Mouse (Mus musculus): ENCODE data around the gene Sgk2. TPM values are rescaled to one million over a fixed set of nuclear protein-coding genes. Genes with fewer than 3 reads are reported as not detected.

Sgk2 gene
- 1 to 10 TPM in 1 of 2 experiments, under 1 TPM in 1; 0.55 to 1.1 TPM for total RNA-seq (2021)
- long read RNA-seq, experiment 1, partial matches to known transcripts, result 3 of 5 reads
- long read RNA-seq, experiment 1, other reads (novel, unspliced or antisense), result 2 of 5 reads
- long read RNA-seq, experiment 2, result 0 reads

GRCm38 (mm10) chr2:162987218-162987617, at the start of gene Sgk2:
Gene Sgk2, plus strand, starts transcription at chr2:162987330.
- DNase-seq (ENCODE audit: low spot score in 2 of 2), result no peak
- intact Hi-C loops (cut with DNase I), result no loop called here

DNA sequence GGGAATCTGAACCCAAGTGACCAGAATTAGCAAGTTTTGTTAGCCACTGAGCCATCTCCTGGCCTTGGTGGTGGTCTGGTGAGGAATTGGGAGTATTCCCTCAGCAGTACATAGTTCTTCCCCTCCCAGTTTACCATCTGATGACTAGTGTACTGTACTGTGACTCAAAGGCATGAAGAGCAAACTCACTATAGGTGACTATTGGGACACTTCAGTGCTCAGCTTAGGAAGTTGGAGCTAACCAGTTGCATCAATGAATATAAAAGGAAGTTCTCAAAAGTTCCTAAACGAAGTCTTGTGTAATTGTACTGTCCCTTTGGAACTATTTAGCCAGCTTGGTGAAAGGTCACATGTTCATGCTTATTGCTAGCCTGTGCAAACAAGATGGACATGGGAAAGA, 47.6 kb upstream of the Sgk2 start:
- intact Hi-C loops (cut with DNase I), result no loop called here
- DNase-seq (ENCODE audit: low spot score in 2 of 2), result no peak

DNA sequence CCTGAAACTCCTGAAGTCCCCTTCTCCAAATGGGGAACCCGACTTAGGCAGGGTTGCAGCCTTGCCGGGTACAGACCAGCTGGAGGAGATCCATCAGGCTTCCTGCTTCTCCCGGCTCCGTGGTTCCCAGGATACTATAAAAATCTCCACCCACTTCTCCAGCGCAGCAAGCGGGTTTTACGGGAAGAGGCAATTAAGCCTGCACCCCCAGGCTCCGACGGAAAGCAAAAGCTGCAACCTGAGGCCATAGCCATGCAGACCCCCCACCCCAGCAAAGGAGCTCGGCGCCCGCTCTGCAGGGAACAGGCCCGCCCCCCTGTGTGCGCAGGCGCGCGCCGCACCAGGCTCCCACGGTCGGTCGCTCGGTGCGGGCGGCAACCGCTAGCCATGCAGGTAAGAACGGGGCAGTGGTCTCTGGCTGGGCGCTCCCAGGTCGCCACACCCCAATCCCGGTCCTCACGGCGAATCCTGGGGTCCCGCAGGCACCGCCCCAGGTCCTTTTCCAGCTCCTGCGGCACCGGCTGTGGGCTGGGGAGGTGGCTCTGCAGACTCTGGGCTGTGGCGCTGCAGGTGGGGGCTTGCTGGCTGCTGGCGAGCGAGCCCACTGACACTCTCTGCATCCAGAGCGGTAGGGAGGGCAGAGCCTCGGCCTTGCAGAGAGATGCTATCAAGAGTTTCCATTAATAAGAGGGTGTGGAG, 43.8 kb upstream of the Sgk2 start, which contains the start of gene L3mbtl1:
L3mbtl1 (plus strand) TSS at position 325 of the 699 bp plus-strand sequence.
- intact Hi-C loops (cut with DNase I), result loop anchor here (10.0 kb wide), 1 partner anchor 472 kb away; no protein-coding TSS in a partner anchor
- peak; percentile 45 to 57 for DNase-seq (ENCODE audit: low spot score in 2 of 2)

DNA sequence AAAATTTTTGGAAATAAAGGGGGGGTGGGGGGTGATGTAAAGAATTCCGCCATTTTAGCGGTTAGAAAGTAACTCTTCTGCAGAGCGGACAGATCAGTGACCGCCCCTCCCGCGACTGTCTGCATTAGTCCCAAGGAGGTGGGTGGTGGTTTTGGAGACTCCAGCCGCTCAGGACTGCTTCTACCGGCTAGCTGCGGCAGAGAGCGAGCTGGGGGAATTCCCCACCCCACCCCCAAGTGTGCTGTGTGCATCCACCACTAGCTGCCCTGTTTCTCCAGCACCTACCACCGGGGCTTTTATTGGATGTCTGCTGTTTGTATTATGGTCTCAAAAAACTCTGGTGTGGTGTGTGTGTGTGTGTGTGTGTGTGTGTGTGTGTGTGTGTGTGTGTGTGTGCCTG, 43.2 kb upstream of the Sgk2 start:
- DNase-seq (ENCODE audit: low spot score in 2 of 2), result peak in 1 of 2 experiments; percentile 67
- intact Hi-C loops (cut with DNase I), result loop anchor here (10.0 kb wide), 1 partner anchor 471 kb away; no protein-coding TSS in a partner anchor

- intact Hi-C loops (cut with DNase I), result loop anchor here (10.0 kb wide), 1 partner anchor 468 kb away; no protein-coding TSS in a partner anchor
Measured at GRCm38 (mm10) chr2:162946964-162947363, 40.2 kb upstream of the Sgk2 start.

DNA sequence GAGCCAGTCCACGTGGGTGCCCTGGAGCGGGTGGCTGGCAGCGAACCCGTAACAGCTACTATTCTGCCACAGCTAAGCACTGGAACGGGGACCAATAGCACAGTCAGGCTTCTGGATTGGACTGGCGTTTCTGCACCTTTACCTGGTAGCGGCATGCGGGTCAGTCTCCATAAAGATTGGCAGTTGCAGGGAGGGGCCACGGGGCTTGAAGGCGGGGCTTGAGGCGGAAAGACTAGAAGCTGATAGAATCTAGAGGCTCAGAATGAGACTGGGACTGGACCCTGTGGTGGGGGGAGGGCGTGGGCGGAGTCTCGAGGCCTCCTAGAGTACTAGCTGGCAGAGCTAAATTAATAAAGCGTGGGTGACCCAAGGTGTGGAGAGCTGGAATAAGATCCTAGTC, 39.4 kb upstream of the Sgk2 start:
- peak; percentile 31 to 76 for DNase-seq (ENCODE audit: low spot score in 2 of 2)
- intact Hi-C loops (cut with DNase I), result loop anchor here (10.0 kb wide), 1 partner anchor 467 kb away; no protein-coding TSS in a partner anchor

More at GRCm38 (mm10) chr2:162946964-162947363, 40.2 kb upstream of the Sgk2 start:
- DNase-seq (ENCODE audit: low spot score in 2 of 2), result no peak

DNA sequence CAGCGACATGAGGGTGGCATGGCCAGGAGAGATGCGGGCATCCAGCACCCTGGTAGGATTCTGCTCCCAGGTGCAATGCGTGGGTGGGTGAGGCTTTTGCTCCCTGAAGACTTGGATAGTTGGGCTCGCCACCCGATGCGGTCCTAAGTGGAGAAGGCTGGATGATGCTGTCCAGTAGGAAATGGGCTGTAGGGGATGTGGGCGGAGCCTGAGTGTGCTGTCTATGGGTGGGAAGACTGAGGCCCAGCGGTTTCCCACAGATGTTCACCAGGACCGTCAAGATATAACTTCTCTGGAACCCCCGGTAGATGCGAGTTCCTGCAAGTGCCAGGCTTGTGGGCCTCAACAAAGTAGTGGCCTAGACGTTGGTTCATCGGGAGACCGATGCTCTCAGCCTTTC, 38.9 kb upstream of the Sgk2 start:
- no peak for DNase-seq (ENCODE audit: low spot score in 2 of 2)
- intact Hi-C loops (cut with DNase I), result loop anchor here (10.0 kb wide), 1 partner anchor 467 kb away; no protein-coding TSS in a partner anchor

DNA sequence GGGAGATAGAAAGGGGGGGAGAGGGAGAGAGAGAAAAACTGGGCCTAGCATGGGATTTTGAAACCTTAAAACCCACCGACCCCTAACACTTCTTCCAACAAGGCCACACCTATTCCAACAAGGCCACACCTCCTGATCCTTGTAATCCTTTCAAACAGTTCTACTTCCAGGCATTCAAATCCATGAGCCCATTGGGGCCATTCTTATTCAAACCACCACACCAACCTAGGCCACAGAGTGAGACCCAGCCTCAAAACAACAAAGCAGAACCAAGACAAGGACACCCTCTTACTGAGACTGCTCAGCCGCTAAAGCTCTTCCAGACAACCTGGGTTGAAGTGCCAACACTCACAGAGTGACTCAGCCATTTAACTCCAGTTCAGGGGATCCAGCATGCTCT, 36.4 kb upstream of the Sgk2 start:
- intact Hi-C loops (cut with DNase I), result no loop called here
- no peak for DNase-seq (ENCODE audit: low spot score in 2 of 2)

DNA sequence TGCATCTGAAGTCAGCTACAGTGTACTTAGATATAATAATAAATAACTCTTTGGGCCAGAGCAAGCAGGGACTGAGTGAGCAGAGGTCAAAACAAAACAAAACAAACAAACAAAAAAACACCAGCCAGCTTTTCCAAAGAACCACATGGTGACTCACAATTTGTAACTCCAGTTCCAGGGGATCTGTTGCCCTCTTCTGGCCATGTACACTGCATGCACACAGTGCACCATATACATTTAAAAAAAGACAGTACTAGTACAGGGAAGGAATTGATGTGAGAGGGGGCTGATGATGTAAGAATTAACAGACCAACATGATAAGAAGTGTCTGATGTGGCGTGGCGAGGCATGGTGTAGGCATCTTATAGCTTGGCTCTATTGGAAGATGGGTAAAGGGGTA, 30.3 kb upstream of the Sgk2 start:
- intact Hi-C loops (cut with DNase I), result no loop called here

DNA sequence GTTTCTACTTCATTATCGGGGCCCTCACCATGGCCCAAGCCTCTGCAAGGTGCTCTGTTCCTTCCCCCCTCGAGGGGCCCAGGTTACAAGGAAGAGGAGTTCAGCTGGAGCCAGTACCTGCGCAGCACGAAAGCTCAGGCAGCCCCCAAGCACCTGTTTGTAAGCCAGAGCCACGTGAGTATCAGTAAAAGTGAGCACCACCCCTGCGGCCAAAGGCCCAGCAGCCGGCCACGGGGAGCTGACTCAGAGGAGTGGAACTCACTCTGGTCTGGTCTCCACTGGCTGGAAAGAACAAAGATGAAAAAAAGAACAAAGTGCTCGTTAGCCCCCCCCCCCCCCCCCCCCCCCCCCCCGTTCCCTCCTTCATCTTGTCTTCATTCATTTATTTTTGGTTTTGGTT, 25.8 kb upstream of the Sgk2 start:
- no peak for DNase-seq (ENCODE audit: low spot score in 2 of 2)
- intact Hi-C loops (cut with DNase I), result no loop called here

More for the DNA sequence above, 30.3 kb upstream of the Sgk2 start:
- no peak for DNase-seq (ENCODE audit: low spot score in 2 of 2)

GRCm38 (mm10) chr2:162966734-162967133, 20.4 kb upstream of the Sgk2 start:
- DNase-seq (ENCODE audit: low spot score in 2 of 2), result no peak
- intact Hi-C loops (cut with DNase I), result no loop called here

DNA sequence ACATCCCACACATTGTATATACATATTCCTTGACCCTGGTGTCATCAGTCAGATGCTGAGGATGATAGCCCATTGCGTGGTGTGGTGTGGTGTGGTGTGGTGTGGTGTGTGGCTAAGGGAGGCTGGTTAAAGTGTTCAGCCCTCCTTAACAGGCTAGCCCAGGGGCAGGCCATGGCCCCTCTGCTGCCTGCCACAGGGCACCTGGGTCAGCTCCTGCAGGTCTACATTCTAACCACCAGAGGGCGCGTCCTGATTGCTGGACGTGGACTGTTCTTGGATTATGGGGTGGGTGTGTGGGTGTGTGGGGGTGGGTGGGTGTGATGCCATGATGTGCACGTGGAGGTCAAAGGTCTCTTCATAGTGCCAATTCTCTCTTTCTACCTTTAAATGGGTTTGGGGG, 18.8 kb upstream of the Sgk2 start:
- no peak for DNase-seq (ENCODE audit: low spot score in 2 of 2)
- intact Hi-C loops (cut with DNase I), result no loop called here

- intact Hi-C loops (cut with DNase I), result no loop called here
Measured at GRCm38 (mm10) chr2:162969101-162969500, 18.0 kb upstream of the Sgk2 start.

DNA sequence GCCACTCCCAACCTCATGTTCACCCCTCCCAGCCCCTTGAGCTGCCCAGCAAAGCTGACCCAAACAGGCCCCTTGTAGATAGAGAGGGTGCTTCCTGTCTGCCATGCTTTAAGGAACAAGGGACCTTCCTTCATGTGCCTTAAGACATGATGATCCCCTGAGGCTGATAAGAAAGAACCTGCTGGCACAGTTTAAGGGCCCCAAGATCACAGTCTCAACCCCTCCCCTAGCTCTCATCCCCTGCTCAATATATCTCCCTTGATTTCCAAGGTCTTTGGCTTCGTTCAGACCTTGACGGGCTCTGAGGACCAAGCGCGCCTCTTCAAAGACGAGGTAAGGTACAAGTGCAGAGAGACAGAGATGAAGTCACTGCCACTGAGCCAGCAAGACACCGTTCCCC, 16.2 kb upstream of the Sgk2 start:
- no peak for DNase-seq (ENCODE audit: low spot score in 2 of 2)
- intact Hi-C loops (cut with DNase I), result no loop called here

More at GRCm38 (mm10) chr2:162969101-162969500, 18.0 kb upstream of the Sgk2 start:
- no peak for DNase-seq (ENCODE audit: low spot score in 2 of 2)

GRCm38 (mm10) chr2:162972752-162973151, 14.4 kb upstream of the Sgk2 start:
- no peak for DNase-seq (ENCODE audit: low spot score in 2 of 2)
- intact Hi-C loops (cut with DNase I), result no loop called here

DNA sequence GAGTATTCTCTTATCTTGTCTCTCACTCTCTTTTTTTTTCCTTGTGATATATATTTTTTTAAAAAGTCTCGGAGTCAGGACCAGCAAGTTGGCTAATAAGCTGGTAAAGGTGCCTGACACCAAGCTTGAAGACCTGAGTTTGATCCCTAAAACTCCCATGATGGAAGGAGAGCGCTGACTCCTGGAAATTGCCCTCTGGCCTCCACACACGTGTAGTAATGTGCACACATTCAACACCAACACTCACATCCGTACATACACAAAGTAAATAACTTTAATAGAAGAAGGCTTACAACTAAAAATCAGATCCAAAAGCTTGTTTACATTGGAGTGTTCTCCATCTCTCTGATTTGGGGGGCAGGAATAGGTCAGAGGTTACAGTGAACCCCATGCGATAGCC, 13.9 kb upstream of the Sgk2 start:
- DNase-seq (ENCODE audit: low spot score in 2 of 2), result no peak
- intact Hi-C loops (cut with DNase I), result no loop called here

DNA sequence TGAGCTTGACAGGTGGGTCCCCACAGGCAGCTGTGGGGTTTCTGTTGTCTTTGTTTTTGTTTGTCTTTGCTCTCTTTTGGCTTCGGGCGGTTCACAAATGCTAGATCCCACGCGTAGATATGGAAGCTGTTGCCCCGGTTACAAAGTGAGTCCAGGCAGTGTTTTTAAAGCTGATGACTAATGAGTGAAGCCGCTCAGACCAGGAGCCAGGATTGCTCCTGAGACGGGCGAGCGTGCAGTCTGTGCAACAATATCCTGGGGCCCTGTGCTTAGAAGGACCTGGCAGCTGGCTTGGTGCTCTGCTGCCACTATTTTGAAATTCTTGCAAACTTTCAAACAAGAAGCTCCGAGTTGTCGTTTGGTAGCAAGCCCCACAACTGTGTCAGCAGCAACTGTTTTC, 13.5 kb upstream of the Sgk2 start:
- DNase-seq (ENCODE audit: low spot score in 2 of 2), result peak in 1 of 2 experiments; percentile 12
- intact Hi-C loops (cut with DNase I), result no loop called here

DNA sequence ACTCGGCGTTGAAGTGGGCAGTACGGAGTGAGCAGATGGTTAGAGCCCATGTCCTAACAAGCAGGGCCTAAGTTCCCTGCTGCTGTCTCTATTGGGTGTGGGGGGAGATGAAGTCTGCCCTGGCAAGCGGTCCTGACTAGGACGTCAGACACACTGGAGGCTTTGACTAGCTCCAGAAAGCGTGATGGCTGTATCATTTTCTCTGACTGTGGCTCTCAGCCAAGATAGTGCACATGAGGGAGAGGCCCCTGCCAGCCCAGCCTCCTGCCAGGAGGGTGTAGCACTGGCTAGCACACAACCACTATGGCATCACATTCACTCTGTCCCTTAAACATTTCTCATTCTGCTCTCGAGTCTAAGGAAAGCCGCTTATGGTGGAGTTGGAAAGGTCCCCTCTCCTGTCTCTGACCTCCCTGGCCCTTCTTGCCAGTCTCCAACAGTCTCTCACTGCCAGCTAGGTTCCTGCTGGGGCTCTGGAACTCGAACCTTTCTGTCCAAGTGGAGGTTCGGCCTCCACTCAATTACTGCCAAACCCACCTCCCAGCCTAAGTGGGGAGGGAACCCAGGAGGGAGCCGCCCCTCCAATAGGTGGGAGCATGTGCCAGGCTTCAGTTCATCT, 11.9 kb upstream of the Sgk2 start:
- peak; percentile 23 to 44 for DNase-seq (ENCODE audit: low spot score in 2 of 2)
- intact Hi-C loops (cut with DNase I), result no loop called here

DNA sequence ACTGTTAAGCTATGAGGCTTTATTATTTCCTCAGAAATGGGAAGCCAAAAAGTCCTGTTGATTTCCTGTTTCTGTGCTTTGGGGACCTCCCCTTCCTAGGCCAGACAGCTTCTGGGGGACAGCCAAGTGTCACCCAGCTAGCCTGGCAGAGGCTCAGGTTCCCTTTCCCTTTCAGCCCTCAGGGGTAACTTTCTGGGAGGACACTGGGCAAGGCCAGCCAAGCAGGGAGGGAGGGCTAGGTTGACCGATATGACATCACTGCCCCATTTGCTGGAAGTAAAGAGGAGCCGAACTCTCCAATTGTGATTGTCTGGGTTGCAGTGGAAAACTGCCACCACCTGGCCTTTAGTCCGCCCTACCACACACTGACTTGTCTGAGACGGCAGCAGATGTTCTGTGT, 11.1 kb upstream of the Sgk2 start:
- DNase-seq (ENCODE audit: low spot score in 2 of 2), result no peak
- intact Hi-C loops (cut with DNase I), result no loop called here

GRCm38 (mm10) chr2:162984381-162984780, 2.7 kb upstream of the Sgk2 start:
- intact Hi-C loops (cut with DNase I), result no loop called here
- no peak for DNase-seq (ENCODE audit: low spot score in 2 of 2)
